Mouse (Mus musculus): ENCODE results near the gene Ccdc137. TPM values are rescaled to one million over a fixed set of nuclear protein-coding genes. Genes with fewer than 3 reads are reported as not detected.

Ccdc137 gene
- polyA plus RNA-seq, 1 experiment from 2014 or later, result 28.9 TPM

DNA sequence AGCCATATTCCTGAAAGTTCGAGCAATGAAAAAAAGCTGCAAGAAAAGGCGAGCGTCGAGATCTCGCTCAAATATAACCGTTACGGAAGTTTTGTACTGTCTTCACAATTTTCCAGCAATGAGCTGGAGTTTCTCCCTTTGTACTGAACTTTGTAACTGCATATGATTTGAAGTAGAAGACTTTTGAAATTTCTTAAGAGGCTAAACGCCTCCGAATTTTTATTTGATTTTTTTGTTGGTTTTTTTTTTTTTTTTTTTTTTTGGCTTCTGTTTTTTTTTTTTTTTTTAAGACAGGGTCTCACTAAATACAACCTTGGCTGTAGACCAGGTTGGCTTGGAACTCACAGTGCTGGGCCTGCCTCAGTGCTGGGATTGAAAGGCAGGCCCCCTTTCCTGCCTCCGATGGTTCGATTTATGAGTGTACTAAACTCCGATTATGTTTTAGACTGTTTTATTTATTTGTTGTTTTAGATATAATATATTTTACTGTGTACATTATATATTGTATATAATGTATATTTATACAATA lies 20.0 kb upstream of the Ccdc137 start:
- H3K4me3 ChIP-seq (replicated peaks; ENCODE audit: low read length), result peak overlapping the region; percentile 90
- no peak for ATAC-seq (ENCODE audit: insufficient read depth, low FRiP score)
- no peaks in the 10 kb centered on the region for H3K27me3 ChIP-seq (ENCODE audit: control insufficient read depth, insufficient read depth, low read length)
- peak overlapping the region; percentile 57 for H3K4me2 ChIP-seq (ENCODE audit: low read depth, low read length)
- H3K9me3 ChIP-seq (replicated peaks; ENCODE audit: control insufficient read depth, low read length), result no peaks in the 10 kb centered on the region
- H3K4me1 ChIP-seq (ENCODE audit: control insufficient read depth, insufficient read depth, low read length), result peaks cover 10% of the 10 kb centered on the region
- peak overlapping the region; percentile 94 for H3K9ac ChIP-seq (ENCODE audit: low read length)
- WGBS, result 23% methylated on average over 12 of the region's 12 CpGs
- 0 out of 2 replicates have a peak overlapping the region, but pooled peaks have one; percentile 21 for H3K27ac ChIP-seq (ENCODE audit: low read length)
- H3K36me3 ChIP-seq (ENCODE audit: control insufficient read depth, insufficient read depth, low read length), result 0 out of 2 replicates have a peak, but pooled peaks cover 3% of the 10 kb centered on the region

DNA sequence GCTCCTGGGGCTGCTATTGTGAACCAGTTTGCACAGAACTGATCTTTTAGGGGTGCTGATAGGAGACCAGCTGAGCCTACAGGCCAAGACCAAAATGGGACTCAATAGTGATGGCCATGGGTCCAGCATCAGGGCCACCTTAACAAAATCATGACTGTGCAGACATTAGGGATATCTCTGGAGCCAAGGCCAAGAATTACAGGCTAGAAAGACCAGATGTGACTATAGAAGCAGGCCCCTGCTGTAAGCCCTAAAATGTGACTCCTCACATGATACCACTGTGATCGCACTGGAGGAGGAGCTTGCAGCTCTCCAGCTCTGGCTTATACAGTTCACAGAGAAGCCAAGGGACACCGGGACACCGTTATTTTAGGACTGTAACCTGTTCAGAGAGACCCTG lies 15.6 kb upstream of the Ccdc137 start, which contains the start of gene Tspan10:
Gene Tspan10 (plus strand): TSS at position 301 of the 400 bp plus-strand sequence.
- Histone ChIP-seq H3K4me3 (replicated peaks; ENCODE audit: low read length) (no peak within 1 kb of the TSS), H3K36me3 (ENCODE audit: control insufficient read depth, insufficient read depth, low read length) (no peaks in the 10 kb centered on the region), H3K9ac (ENCODE audit: low read length) (no peak within 1 kb of the TSS), H3K4me2 (ENCODE audit: low read depth, low read length) (no peak within 1 kb of the TSS), H3K4me1 (ENCODE audit: control insufficient read depth, insufficient read depth, low read length) (no peaks in the 10 kb centered on the region), H3K27me3 (ENCODE audit: control insufficient read depth, insufficient read depth, low read length) (no peaks in the 10 kb centered on the region), H3K27ac (ENCODE audit: low read length) (no peak within 1 kb of the TSS), H3K9me3 (replicated peaks; ENCODE audit: control insufficient read depth, low read length) (no peaks in the 10 kb centered on the region)
- no peak for ATAC-seq (ENCODE audit: insufficient read depth, low FRiP score)
- WGBS, result 87% methylated on average over 3 of the region's 3 CpGs

DNA sequence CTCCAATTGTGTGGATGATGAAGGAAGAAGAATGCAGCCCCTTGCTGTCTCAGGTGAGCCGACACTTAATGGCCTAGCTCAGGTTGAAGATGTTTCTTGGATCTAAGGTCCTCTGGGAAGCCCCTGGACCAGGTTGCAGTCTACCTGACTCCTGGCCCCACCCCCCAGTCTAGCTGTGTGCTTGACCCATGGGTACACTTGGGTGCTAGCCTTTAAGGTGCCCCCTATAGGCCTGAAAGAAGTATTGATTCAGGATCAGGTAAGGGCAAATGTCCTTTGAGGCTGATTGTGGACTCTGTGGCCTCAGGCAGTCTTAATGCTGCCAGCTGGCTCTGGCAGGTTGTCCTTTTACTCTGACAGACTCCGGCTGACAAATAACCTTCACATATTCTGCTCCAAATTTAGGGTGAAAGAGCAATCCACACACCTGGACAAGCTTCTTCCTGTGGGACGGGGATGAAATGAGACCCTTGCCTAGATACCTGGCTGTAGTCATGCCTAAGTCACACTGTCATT lies 15.1 kb upstream of the Ccdc137 start:
- Histone ChIP-seq H3K9ac (ENCODE audit: low read length) (no peak overlapping the region), H3K27ac (ENCODE audit: low read length) (no peak overlapping the region), H3K27me3 (ENCODE audit: control insufficient read depth, insufficient read depth, low read length) (no peaks in the 10 kb centered on the region), H3K4me2 (ENCODE audit: low read depth, low read length) (no peak overlapping the region), H3K4me1 (ENCODE audit: control insufficient read depth, insufficient read depth, low read length) (no peaks in the 10 kb centered on the region), H3K4me3 (replicated peaks; ENCODE audit: low read length) (no peak overlapping the region), H3K36me3 (ENCODE audit: control insufficient read depth, insufficient read depth, low read length) (no peaks in the 10 kb centered on the region), H3K9me3 (replicated peaks; ENCODE audit: control insufficient read depth, low read length) (no peaks in the 10 kb centered on the region)
- WGBS, result 84% methylated on average over 3 of the region's 3 CpGs
- no peak for ATAC-seq (ENCODE audit: insufficient read depth, low FRiP score)

DNA sequence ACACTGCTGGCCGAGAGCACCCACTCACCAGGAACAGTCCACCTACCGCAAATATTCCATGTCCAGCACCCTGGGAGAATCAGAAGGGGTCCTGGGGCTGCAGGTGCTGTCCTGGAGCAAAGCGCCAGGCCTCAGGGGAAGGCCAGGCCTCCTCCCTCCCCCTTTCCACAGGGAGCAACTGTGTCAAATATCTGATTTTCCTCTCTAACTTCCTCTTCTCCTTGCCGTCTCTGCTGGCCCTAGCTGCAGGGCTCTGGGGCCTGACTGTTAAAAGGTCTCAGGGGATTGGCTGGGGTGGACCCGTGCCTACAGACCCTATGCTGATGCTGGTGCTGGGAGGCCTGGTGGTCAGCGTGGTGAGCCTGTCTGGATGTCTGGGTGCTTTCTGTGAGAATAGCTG lies 13.8 kb upstream of the Ccdc137 start:
- Histone ChIP-seq H3K4me1 (ENCODE audit: control insufficient read depth, insufficient read depth, low read length) (no peaks in the 10 kb centered on the region), H3K36me3 (ENCODE audit: control insufficient read depth, insufficient read depth, low read length) (no peaks in the 10 kb centered on the region), H3K27me3 (ENCODE audit: control insufficient read depth, insufficient read depth, low read length) (no peaks in the 10 kb centered on the region), H3K4me2 (ENCODE audit: low read depth, low read length) (no peak overlapping the region), H3K27ac (ENCODE audit: low read length) (no peak overlapping the region), H3K4me3 (replicated peaks; ENCODE audit: low read length) (no peak overlapping the region), H3K9me3 (replicated peaks; ENCODE audit: control insufficient read depth, low read length) (no peaks in the 10 kb centered on the region), H3K9ac (ENCODE audit: low read length) (no peak overlapping the region)
- no peak for ATAC-seq (ENCODE audit: insufficient read depth, low FRiP score)
- WGBS, result 74% methylated on average over 6 of the region's 6 CpGs

DNA sequence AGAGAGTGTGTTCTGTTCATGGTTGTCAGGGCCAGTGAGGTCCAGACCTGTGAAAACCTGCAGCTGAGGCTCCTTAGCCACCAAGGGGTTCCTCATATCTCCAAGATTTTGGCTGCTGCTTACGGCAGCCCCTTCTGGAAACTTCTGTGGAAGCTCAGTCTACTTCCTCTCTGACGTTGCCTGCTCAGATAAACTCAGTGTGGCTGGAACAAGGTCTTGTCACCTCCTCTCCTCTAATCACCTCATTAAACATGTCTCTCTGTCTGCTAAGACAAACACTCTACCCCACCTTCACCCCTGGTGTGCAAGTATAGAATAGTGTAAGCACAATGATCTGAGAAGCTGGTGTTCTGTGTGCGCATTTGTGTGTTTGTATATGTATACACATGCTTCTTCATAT lies 12.4 kb upstream of the Ccdc137 start:
- H3K4me1 ChIP-seq (ENCODE audit: control insufficient read depth, insufficient read depth, low read length), result no peaks in the 10 kb centered on the region
- no peaks in the 10 kb centered on the region for H3K36me3 ChIP-seq (ENCODE audit: control insufficient read depth, insufficient read depth, low read length)
- no peak overlapping the region for H3K4me2 ChIP-seq (ENCODE audit: low read depth, low read length)
- no peaks in the 10 kb centered on the region for H3K27me3 ChIP-seq (ENCODE audit: control insufficient read depth, insufficient read depth, low read length)
- H3K9me3 ChIP-seq (replicated peaks; ENCODE audit: control insufficient read depth, low read length), result no peaks in the 10 kb centered on the region
- no peak for ATAC-seq (ENCODE audit: insufficient read depth, low FRiP score)
- WGBS, result 49% methylated on average over 3 of the region's 3 CpGs
- no peak overlapping the region for H3K27ac ChIP-seq (ENCODE audit: low read length)
- no peak overlapping the region for H3K9ac ChIP-seq (ENCODE audit: low read length)
- no peak overlapping the region for H3K4me3 ChIP-seq (replicated peaks; ENCODE audit: low read length)

DNA sequence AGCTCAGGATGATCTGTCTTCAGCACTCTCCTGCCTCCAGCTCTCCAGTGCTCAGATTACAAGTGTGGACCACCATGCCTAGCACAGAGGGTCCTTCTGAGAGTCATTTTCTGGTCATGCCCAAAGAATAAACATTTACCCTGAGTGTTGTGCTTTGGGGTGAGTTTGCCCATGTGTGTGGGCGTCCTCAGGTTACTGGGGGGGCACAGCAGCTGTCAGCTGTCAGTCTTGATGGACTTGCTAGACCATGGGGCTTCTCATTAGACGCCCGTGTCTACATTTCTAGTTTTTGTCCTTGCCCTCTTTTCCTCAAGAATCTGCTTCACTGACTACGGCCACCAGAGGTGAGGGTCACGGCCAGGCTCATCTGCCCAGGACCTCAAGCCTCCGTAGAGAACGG lies 10.7 kb upstream of the Ccdc137 start:
- Histone ChIP-seq H3K9ac (ENCODE audit: low read length) (no peak overlapping the region), H3K4me1 (ENCODE audit: control insufficient read depth, insufficient read depth, low read length) (no peaks in the 10 kb centered on the region), H3K9me3 (replicated peaks; ENCODE audit: control insufficient read depth, low read length) (no peaks in the 10 kb centered on the region), H3K4me3 (replicated peaks; ENCODE audit: low read length) (no peak overlapping the region), H3K27ac (ENCODE audit: low read length) (no peak overlapping the region), H3K36me3 (ENCODE audit: control insufficient read depth, insufficient read depth, low read length) (no peaks in the 10 kb centered on the region), H3K27me3 (ENCODE audit: control insufficient read depth, insufficient read depth, low read length) (no peaks in the 10 kb centered on the region), H3K4me2 (ENCODE audit: low read depth, low read length) (no peak overlapping the region)
- ATAC-seq (ENCODE audit: insufficient read depth, low FRiP score), result no peak
- 68% methylated on average over 7 of the region's 7 CpGs for WGBS

DNA sequence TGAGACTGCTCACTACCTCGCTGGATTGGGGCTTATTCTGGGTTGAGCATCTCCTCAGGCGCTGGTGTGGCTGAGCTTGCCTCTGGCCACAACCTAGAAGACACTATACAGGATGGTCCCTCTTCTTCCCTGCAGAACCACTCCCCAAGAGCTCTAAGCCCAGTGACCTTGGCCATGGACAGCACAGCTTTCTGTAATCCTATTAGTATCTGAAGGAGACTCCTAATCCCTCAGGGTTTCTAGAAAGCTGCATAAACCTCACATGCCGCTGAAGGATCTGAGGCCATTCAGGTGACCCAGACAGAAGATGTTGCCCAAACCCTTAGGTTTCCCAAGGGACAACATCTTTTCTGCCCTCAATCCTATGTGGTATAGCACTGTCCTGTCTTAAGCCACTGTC lies 5.7 kb upstream of the Ccdc137 start:
- peaks cover 6% of the 10 kb centered on the region; the same call in 1 of the 2 replicates for H3K4me1 ChIP-seq (ENCODE audit: control insufficient read depth, insufficient read depth, low read length)
- H3K4me3 ChIP-seq (replicated peaks; ENCODE audit: low read length), result no peak overlapping the region
- no peak overlapping the region for H3K9ac ChIP-seq (ENCODE audit: low read length)
- H3K27ac ChIP-seq (ENCODE audit: low read length), result no peak overlapping the region
- no peaks in the 10 kb centered on the region for H3K9me3 ChIP-seq (replicated peaks; ENCODE audit: control insufficient read depth, low read length)
- no peak for ATAC-seq (ENCODE audit: insufficient read depth, low FRiP score)
- no peaks in the 10 kb centered on the region for H3K36me3 ChIP-seq (ENCODE audit: control insufficient read depth, insufficient read depth, low read length)
- no peaks in the 10 kb centered on the region for H3K27me3 ChIP-seq (ENCODE audit: control insufficient read depth, insufficient read depth, low read length)
- H3K4me2 ChIP-seq (ENCODE audit: low read depth, low read length), result no peak overlapping the region
- 76% methylated on average over 3 of the region's 3 CpGs for WGBS

DNA sequence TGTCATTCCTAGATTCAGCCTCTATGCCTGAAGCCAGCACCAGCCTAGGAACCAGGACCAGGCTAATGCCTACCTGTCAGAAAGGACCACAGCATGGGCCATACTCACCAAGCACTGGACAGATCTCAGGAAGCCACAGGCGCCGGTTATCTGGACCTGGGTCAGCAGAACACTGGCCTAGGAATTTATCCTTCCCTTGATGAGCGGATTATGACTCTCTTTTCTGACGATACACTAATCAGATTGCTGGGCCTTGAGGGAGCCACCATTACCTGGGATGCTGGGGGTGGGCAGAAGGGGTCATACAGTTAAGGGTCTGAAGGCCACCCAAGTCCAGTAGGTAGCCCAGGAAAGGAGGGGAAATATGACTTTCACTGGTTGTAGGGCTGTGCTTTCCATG lies 4.6 kb upstream of the Ccdc137 start, which contains the start of gene Pde6g:
Gene Pde6g (minus strand): TSS at position 195 of the 400 bp plus-strand sequence.
- no peak for ATAC-seq (ENCODE audit: insufficient read depth, low FRiP score)
- H3K9ac ChIP-seq (ENCODE audit: low read length), result peak within 1 kb of the TSS; percentile 16; the same call in 1 of the 2 replicates
- no peak within 1 kb of the TSS for H3K4me2 ChIP-seq (ENCODE audit: low read depth, low read length)
- H3K27ac ChIP-seq (ENCODE audit: low read length), result no peak within 1 kb of the TSS
- H3K36me3 ChIP-seq (ENCODE audit: control insufficient read depth, insufficient read depth, low read length), result no peaks in the 10 kb centered on the region
- no peak within 1 kb of the TSS for H3K4me3 ChIP-seq (replicated peaks; ENCODE audit: low read length)
- H3K9me3 ChIP-seq (replicated peaks; ENCODE audit: control insufficient read depth, low read length), result no peaks in the 10 kb centered on the region
- no peaks in the 10 kb centered on the region for H3K27me3 ChIP-seq (ENCODE audit: control insufficient read depth, insufficient read depth, low read length)
- 91% methylated on average over 4 of the region's 4 CpGs for WGBS
- H3K4me1 ChIP-seq (ENCODE audit: control insufficient read depth, insufficient read depth, low read length), result peaks cover 8% of the 10 kb centered on the region; the same call in 1 of the 2 replicates

DNA sequence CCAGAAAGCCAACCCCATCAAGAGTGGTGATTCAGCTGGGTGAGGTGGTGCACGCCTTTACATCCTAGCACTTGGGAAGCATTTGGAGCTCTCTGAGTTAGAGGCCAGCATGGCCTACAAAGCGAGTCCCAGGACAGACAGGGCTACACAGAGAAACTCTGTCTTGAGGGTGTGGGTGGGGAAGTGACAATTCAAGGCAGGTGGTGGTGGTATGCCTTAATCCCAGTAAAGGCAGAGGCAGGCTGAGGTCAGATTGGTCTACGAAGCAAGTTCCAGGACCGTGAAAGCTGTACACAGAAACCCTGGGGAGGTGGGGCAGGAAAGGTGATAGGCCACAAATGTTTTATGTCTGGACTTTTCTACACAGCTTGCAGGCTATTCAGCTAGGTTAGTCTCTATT lies 3.0 kb upstream of the Ccdc137 start:
- Histone ChIP-seq H3K9ac (ENCODE audit: low read length) (no peak overlapping the region), H3K4me3 (replicated peaks; ENCODE audit: low read length) (no peak overlapping the region), H3K9me3 (replicated peaks; ENCODE audit: control insufficient read depth, low read length) (no peaks in the 10 kb centered on the region), H3K27me3 (ENCODE audit: control insufficient read depth, insufficient read depth, low read length) (no peaks in the 10 kb centered on the region), H3K36me3 (ENCODE audit: control insufficient read depth, insufficient read depth, low read length) (no peaks in the 10 kb centered on the region), H3K27ac (ENCODE audit: low read length) (no peak overlapping the region), H3K4me2 (ENCODE audit: low read depth, low read length) (no peak overlapping the region), H3K4me1 (ENCODE audit: control insufficient read depth, insufficient read depth, low read length) (peaks cover 11% of the 10 kb centered on the region; the same call in 1 of the 2 replicates)
- 92% methylated on average over 4 of the region's 4 CpGs for WGBS
- ATAC-seq (ENCODE audit: insufficient read depth, low FRiP score), result no peak
